Mouse (Mus musculus) embryonic facial prominence, embryonic 10.5 days (tissue): ENCODE data around the gene Gm572. TPM values are rescaled to one million over a fixed set of nuclear protein-coding genes. Genes with fewer than 3 reads are reported as not detected.

Experiments used
- DNase-seq: peaks from one replicate; pipeline ENCODE4 v3.0.0-alpha.2; 2017; ENCODE audit warnings: low spot score
- H3K27ac ChIP-seq: fragments of 300-500 bp; sonication (generic); replicated peaks from 2 replicates; pipeline ENCODE4 v1.5.1; 2016; ENCODE audit warnings: mild to moderate bottlenecking
- H3K27me3 ChIP-seq: fragments of 300-500 bp; sonication (generic); replicated peaks from 2 replicates; pipeline ENCODE4 v1.6.1; 2016; ENCODE audit warnings: low read depth, mild to moderate bottlenecking; ENCODE audit not compliant: poor library complexity, severe bottlenecking
- H3K36me3 ChIP-seq: fragments of 300-500 bp; sonication (generic); replicated peaks from 2 replicates; pipeline ENCODE4 v1.6.1; 2016; ENCODE audit warnings: mild to moderate bottlenecking, moderate library complexity
- H3K4me1 ChIP-seq: fragments of 300-500 bp; sonication (generic); 2 replicates; pipeline ENCODE4 v1.6.1; 2016
- H3K4me3 ChIP-seq: fragments of 300-500 bp; sonication (generic); 2 replicates; pipeline ENCODE4 v1.5.1; 2016; ENCODE audit warnings: mild to moderate bottlenecking, moderate library complexity
- H3K9me3 ChIP-seq: fragments of 300-500 bp; sonication (generic); 2 replicates; pipeline ENCODE4 v1.6.1; 2016; ENCODE audit warnings: mild to moderate bottlenecking
- WGBS: fragments of 180-500 bp; shearing (Covaris S2); methylation state at CpG from one replicate; pipeline ENCODE4 v1.1.7; 2016; 5-methylcytosine and 5-hydroxymethylcytosine counted together
- polyA plus RNA-seq: library from polyadenylated mRNA; unstranded; fragments of >200 nt; fragmentation: Nextera tagmentation; extraction: Ambion mirVana; gene quantifications from 2 replicates; pipeline ENCODE4 v1.2.1, GENCODE M21; 2016

Gene Gm572
- polyA plus RNA-seq, 1 experiment from 2014 or later, result not detected

DNA sequence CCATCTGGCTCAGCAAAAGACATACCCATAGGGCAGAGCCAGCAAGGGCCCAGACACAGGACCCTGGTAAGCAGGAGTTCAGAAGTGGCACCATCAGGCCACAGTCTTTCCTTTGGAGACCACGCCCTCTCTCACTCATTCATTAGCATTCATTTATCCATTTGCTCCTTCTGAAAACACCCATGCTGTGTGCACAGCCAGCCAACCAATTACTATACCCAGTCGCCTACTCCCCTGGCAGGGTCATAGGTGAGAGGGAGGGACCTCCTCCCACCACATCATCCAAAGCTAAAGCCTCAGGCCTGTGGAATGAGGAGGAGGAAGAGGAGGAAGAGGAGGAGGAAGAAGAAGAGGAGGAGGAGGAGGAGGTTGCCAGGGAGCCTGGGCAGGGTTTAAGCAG, 67.3 kb downstream of the Gm572 start:
- peaks cover 76% of the 10 kb centered on the region for H3K4me1 ChIP-seq
- DNase-seq, result no peak
- peaks cover 88% of the 10 kb centered on the region for H3K27me3 ChIP-seq
- no peak overlapping the region for H3K4me3 ChIP-seq
- no peaks in the 10 kb centered on the region for H3K36me3 ChIP-seq
- H3K27ac ChIP-seq, result peak overlapping the region; percentile 35; the same call in 1 of the 2 replicates
- H3K9me3 ChIP-seq, result no peaks in the 10 kb centered on the region
- 44% methylated on average over 2 of the region's 2 CpGs for WGBS

GRCm38 (mm10) chr4:148711323-148711722, 68.2 kb downstream of the Gm572 start:
- Histone ChIP-seq H3K27me3 (peaks cover 82% of the 10 kb centered on the region), H3K4me3 (no peak overlapping the region), H3K27ac (peak overlapping the region; percentile 42; the same call in 1 of the 2 replicates), H3K36me3 (no peaks in the 10 kb centered on the region), H3K4me1 (peaks cover 76% of the 10 kb centered on the region), H3K9me3 (no peaks in the 10 kb centered on the region)
- DNase-seq, result peak; percentile 34
- 6% methylated on average over 10 of the region's 10 CpGs for WGBS

DNA sequence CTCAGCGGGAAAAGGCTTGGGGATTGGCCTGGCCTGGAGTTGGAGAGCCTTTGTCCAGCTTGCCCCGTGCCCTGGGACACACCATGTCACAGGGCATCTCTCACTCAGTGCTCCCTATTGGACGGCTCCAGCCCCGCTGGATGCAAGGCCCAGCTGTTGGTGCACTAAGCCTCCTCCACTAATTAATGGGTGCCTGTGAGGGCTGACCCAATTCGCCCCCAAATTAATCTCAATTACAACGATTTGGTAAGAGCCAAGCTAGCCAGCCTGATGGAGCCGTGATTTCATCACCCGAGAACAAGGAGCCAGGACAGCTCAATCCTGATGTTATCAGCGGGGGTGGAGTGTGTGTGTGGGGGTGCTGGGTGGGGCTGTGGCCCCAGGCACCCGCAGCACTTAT, 69.5 kb downstream of the Gm572 start:
- no peaks in the 10 kb centered on the region for H3K9me3 ChIP-seq
- no peak for DNase-seq
- WGBS, result 41% methylated on average over 10 of the region's 10 CpGs
- H3K4me3 ChIP-seq, result no peak overlapping the region
- no peaks in the 10 kb centered on the region for H3K36me3 ChIP-seq
- H3K27ac ChIP-seq, result 0 out of 2 replicates have a peak overlapping the region, but pooled peaks have one; percentile 42
- peaks cover 71% of the 10 kb centered on the region for H3K27me3 ChIP-seq
- H3K4me1 ChIP-seq, result peaks cover 73% of the 10 kb centered on the region

GRCm38 (mm10) chr4:148714064-148714463, 70.9 kb downstream of the Gm572 start:
- no peak overlapping the region for H3K27ac ChIP-seq
- no peak overlapping the region for H3K4me3 ChIP-seq
- 78% methylated on average over 8 of the region's 8 CpGs for WGBS
- H3K36me3 ChIP-seq, result no peaks in the 10 kb centered on the region
- H3K9me3 ChIP-seq, result no peaks in the 10 kb centered on the region
- no peak for DNase-seq
- peaks cover 65% of the 10 kb centered on the region for H3K27me3 ChIP-seq
- peaks cover 60% of the 10 kb centered on the region for H3K4me1 ChIP-seq

DNA sequence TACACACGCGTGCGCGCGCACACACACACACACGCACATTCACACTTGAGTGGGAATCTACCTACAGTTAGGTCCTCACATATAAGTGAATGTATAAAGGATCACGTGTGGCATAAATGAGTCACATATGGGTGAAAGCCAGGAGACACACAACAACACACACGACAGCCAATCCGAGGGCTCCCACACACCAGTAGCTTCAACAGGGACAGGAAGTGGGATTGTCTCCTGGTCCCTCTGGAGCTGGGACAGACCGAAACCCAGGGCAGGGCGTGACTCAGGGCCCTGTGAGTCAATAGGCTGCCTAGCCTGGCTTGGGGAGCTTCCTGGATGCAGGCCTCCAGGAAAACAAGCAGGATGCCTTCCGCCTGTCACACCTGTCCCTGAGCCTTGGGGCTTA, 71.6 kb downstream of the Gm572 start:
- Histone ChIP-seq H3K9me3 (no peaks in the 10 kb centered on the region), H3K4me1 (peaks cover 58% of the 10 kb centered on the region), H3K27me3 (peaks cover 63% of the 10 kb centered on the region), H3K36me3 (no peaks in the 10 kb centered on the region), H3K4me3 (no peak overlapping the region), H3K27ac (peak overlapping the region; percentile 19; the same call in 1 of the 2 replicates)
- DNase-seq, result no peak
- WGBS, result 86% methylated on average over 12 of the region's 12 CpGs

DNA sequence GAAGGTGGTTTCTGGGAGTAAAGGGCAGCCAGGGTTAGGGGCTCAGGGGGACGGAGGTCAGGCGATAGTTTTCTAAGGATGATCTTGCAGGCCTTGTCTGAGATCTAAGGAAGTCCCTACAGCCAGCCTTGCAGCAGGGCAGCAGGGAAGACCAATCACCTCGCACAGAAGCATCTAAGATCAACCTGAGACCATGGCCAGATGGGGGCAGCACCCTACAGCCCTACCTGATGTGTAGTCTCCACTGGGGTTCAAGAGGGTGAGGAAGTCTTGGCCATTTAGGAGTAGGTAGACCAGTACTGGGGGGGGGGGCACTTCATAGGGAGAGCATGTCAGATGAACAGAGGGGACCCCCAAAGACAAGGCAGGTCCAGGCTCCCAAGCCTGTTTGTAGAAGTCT, 72.3 kb downstream of the Gm572 start:
- H3K4me1 ChIP-seq, result peaks cover 56% of the 10 kb centered on the region
- H3K27me3 ChIP-seq, result peaks cover 64% of the 10 kb centered on the region
- no peak for DNase-seq
- H3K9me3 ChIP-seq, result no peaks in the 10 kb centered on the region
- H3K4me3 ChIP-seq, result no peak overlapping the region
- no peaks in the 10 kb centered on the region for H3K36me3 ChIP-seq
- 37% methylated on average over 3 of the region's 3 CpGs for WGBS
- no peak overlapping the region for H3K27ac ChIP-seq

Other genes starting within 250 kb of the Gm572 start
- 22.9 and 23.6 TPM in 2 replicates for gene Ubiad1, start 198.5 kb upstream of the Gm572 start, polyA plus RNA-seq
- gene Mtor, start 194.7 kb upstream of the Gm572 start, polyA plus RNA-seq, result 20.7 and 23.7 TPM in 2 replicates
- 0.23 and 0.37 TPM in 2 replicates for gene Angptl7, start 142.9 kb upstream of the Gm572 start, polyA plus RNA-seq
- gene Exosc10, start 84.9 kb upstream of the Gm572 start, polyA plus RNA-seq, result 98.8 and 108 TPM in 2 replicates
- 248 and 267 TPM in 2 replicates for gene Srm, start 51.8 kb upstream of the Gm572 start, polyA plus RNA-seq
- 0.35 TPM in 1 of 2 replicates, not detected in the other for gene Masp2, start 40.8 kb upstream of the Gm572 start, polyA plus RNA-seq
- gene Tardbp, start 16.3 kb upstream of the Gm572 start, polyA plus RNA-seq, result 450 and 455 TPM in 2 replicates
- 3.7 and 3.9 TPM in 2 replicates for gene Casz1, start 161.1 kb downstream of the Gm572 start, polyA plus RNA-seq